In genomic region chr8:74853488-74853887, GRCm38 (mm10) we compare ENCODE assay signal across 7 mouse cellular contexts. TPM values are rescaled to one million over a fixed set of nuclear protein-coding genes. Genes with fewer than 3 reads are reported as not detected.
DNase-seq lines count a peak whose midpoint lies in the region; ATAC-seq and TF ChIP-seq lines count a peak whose summit lies in the region.

No protein-coding gene starts in this region.

- 23% methylated on average over 5 of the region's 5 CpGs for WGBS in liver, postnatal 0 days (ENCODE audit: insufficient replicate concordance)
- WGBS in forebrain, embryonic 14.5 days: 37% methylated on average over 5 of the region's 5 CpGs
- WGBS in neural tube, embryonic 14.5 days: 30% methylated on average over 5 of the region's 5 CpGs
- WGBS in liver, embryonic 12.5 days (ENCODE audit: insufficient replicate concordance): 21% methylated on average over 5 of the region's 5 CpGs

- no peaks in the 10 kb centered on the region for H3K4me1 ChIP-seq in liver, postnatal 0 days (ENCODE audit: insufficient read depth)
- no peaks in the 10 kb centered on the region for H3K4me1 ChIP-seq in forebrain, embryonic 14.5 days (ENCODE audit: control insufficient read depth, insufficient read depth, low read length)
- no peaks in the 10 kb centered on the region for H3K4me1 ChIP-seq in neural tube, embryonic 14.5 days (ENCODE audit: control insufficient read depth, insufficient read depth, low read length)
- H3K4me1 ChIP-seq in liver, embryonic 12.5 days: no peaks in the 10 kb centered on the region

- no peak for TF ChIP-seq EP300 in liver, postnatal 0 days (IDR thresholded peaks at IDR 0.05; ENCODE audit: low read depth)

- DNase-seq in liver, postnatal 0 days: no peak
- DNase-seq in liver: no peak
- peak; percentile 5 to 20 for DNase-seq in adrenal gland, postnatal 36 days
- DNase-seq in forebrain, embryonic 14.5 days (ENCODE audit: low spot score): peak; percentile 76
- DNase-seq in layer of hippocampus, adult 2 months (ENCODE audit: low spot score in 2 of 2): peak; percentile 59 to 73

- H3K36me3 ChIP-seq in liver, postnatal 0 days (replicated peaks; ENCODE audit: insufficient read depth, low read length): no peaks in the 10 kb centered on the region
- no peaks in the 10 kb centered on the region for H3K36me3 ChIP-seq in forebrain, embryonic 14.5 days (ENCODE audit: control insufficient read depth, insufficient read depth, low read length)
- no peaks in the 10 kb centered on the region for H3K36me3 ChIP-seq in neural tube, embryonic 14.5 days (ENCODE audit: control insufficient read depth, insufficient read depth, low read length)
- H3K36me3 ChIP-seq in liver, embryonic 12.5 days: no peaks in the 10 kb centered on the region

- no peaks in the 10 kb centered on the region for H3K27me3 ChIP-seq in liver, postnatal 0 days (ENCODE audit: insufficient read depth, low read length)
- H3K27me3 ChIP-seq in forebrain, embryonic 14.5 days (replicated peaks; ENCODE audit: control insufficient read depth, insufficient read depth, low read length): no peaks in the 10 kb centered on the region
- H3K27me3 ChIP-seq in neural tube, embryonic 14.5 days (ENCODE audit: control insufficient read depth, insufficient read depth, low read length): no peaks in the 10 kb centered on the region
- no peaks in the 10 kb centered on the region for H3K27me3 ChIP-seq in liver, embryonic 12.5 days (replicated peaks)

- no peak overlapping the region for H3K9ac ChIP-seq in liver, postnatal 0 days (replicated peaks)
- no peak overlapping the region for H3K9ac ChIP-seq in forebrain, embryonic 14.5 days (ENCODE audit: low read length)
- no peak overlapping the region for H3K9ac ChIP-seq in neural tube, embryonic 14.5 days (replicated peaks; ENCODE audit: low read depth, low read length)
- no peak overlapping the region for H3K9ac ChIP-seq in liver, embryonic 12.5 days

- H3K9me3 ChIP-seq in liver, postnatal 0 days (ENCODE audit: low read length): no peaks in the 10 kb centered on the region
- no peaks in the 10 kb centered on the region for H3K9me3 ChIP-seq in forebrain, embryonic 14.5 days (replicated peaks; ENCODE audit: control insufficient read depth, low read length)
- no peaks in the 10 kb centered on the region for H3K9me3 ChIP-seq in neural tube, embryonic 14.5 days (ENCODE audit: control insufficient read depth, low read length)
- no peaks in the 10 kb centered on the region for H3K9me3 ChIP-seq in liver, embryonic 12.5 days (replicated peaks)

- TF ChIP-seq CTCF in liver, postnatal 0 days (IDR thresholded peaks at IDR 0.05; ENCODE audit: low read depth): peak; percentile 22
- TF ChIP-seq CTCF in layer of hippocampus, adult 2 months (conservative IDR thresholded peaks at IDR 0.05): peak; percentile 85

- H3K4me2 ChIP-seq in liver, postnatal 0 days (ENCODE audit: low read depth, low read length): no peak overlapping the region
- no peak overlapping the region for H3K4me2 ChIP-seq in forebrain, embryonic 14.5 days (ENCODE audit: low read length)
- H3K4me2 ChIP-seq in neural tube, embryonic 14.5 days (ENCODE audit: low read depth, low read length): no peak overlapping the region
- H3K4me2 ChIP-seq in liver, embryonic 12.5 days: no peak overlapping the region

- ATAC-seq in liver, postnatal 0 days: no peak
- peak; percentile 79; the same call in 1 of the 2 replicates for ATAC-seq in forebrain, embryonic 14.5 days
- ATAC-seq in neural tube, embryonic 14.5 days (ENCODE audit: low read depth): peak; percentile 81; the same call in 1 of the 2 replicates
- no peak for ATAC-seq in liver, embryonic 12.5 days

- H3K27ac ChIP-seq in liver, postnatal 0 days (ENCODE audit: low read depth): no peak overlapping the region
- H3K27ac ChIP-seq in forebrain, embryonic 14.5 days (ENCODE audit: low read depth, low read length): no peak overlapping the region
- H3K27ac ChIP-seq in layer of hippocampus, adult 2 months: no peak overlapping the region
- H3K27ac ChIP-seq in neural tube, embryonic 14.5 days (ENCODE audit: low read depth, low read length): no peak overlapping the region
- H3K27ac ChIP-seq in liver, embryonic 12.5 days: no peak overlapping the region

- no peak overlapping the region for H3K4me3 ChIP-seq in liver, postnatal 0 days (ENCODE audit: low read depth, low read length)
- no peak overlapping the region for H3K4me3 ChIP-seq in forebrain, embryonic 14.5 days (ENCODE audit: low read depth, low read length)
- H3K4me3 ChIP-seq in layer of hippocampus, adult 2 months: no peak overlapping the region
- no peak overlapping the region for H3K4me3 ChIP-seq in neural tube, embryonic 14.5 days (ENCODE audit: low read depth, low read length)
- H3K4me3 ChIP-seq in liver, embryonic 12.5 days: no peak overlapping the region

RNA-seq across cellular contexts. Expression of gene Isx, which starts 19.5 kb away (rescaled TPM):
- not detected in 2 replicates for polyA plus RNA-seq in liver, postnatal 0 days (2015; fragmentation: Nextera tagmentation; extraction: Ambion mirVana)
- not detected for total RNA-seq in adrenal gland, postnatal 36 days (2021)
- not detected in 2 replicates for polyA plus RNA-seq in forebrain, embryonic 14.5 days (2014; fragmentation: Nextera tagmentation; extraction: Ambion mirVana)
- not detected for total RNA-seq in layer of hippocampus, adult 2 months (2021)
- not detected in 2 replicates for polyA plus RNA-seq in neural tube, embryonic 14.5 days (2014; fragmentation: Nextera tagmentation; extraction: Ambion mirVana)
- polyA plus RNA-seq in liver, embryonic 12.5 days (2016; fragmentation: Nextera tagmentation; extraction: Ambion mirVana): 0.11 TPM in 1 of 2 replicates, not detected in the other

Comparison
In these comparisons a context has a peak if more than half of its experiments do, and no peak if none do; other contexts are left out.
1. ATAC-seq: peak in forebrain, embryonic 14.5 days (single experiment) and neural tube, embryonic 14.5 days (single experiment); none in liver, postnatal 0 days (single experiment) and liver, embryonic 12.5 days (single experiment).
2. DNase-seq: peak in adrenal gland, postnatal 36 days (2 of 2), forebrain, embryonic 14.5 days (single experiment) and layer of hippocampus, adult 2 months (2 of 2); none in liver, postnatal 0 days (single experiment) and liver (single experiment).